Mouse (Mus musculus): ENCODE data around the gene Hc. TPM values are rescaled to one million over a fixed set of nuclear protein-coding genes. Genes with fewer than 3 reads are reported as not detected.

Hc gene
- polyA plus RNA-seq, 2 experiments = 0.33 TPM; not detected in 1

DNA sequence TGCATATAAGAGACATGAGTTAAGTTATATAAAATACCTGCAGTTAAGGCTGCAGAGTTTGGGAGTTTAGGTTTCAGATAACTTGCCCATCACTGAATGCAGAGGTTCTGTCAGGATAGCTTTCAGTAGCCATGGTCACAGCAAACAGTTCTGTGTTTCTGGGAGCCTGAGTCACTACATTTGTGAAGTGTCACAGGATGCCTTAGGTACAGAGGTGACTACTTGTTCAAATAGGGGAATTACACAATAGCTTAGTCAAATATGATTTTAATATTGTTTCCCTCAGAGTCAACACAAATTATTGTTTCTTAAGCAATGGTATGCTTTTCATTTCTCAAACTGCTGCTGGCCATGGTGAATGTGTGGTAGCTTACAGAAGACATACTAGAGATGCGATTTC is 7.9 kb upstream of the Hc start:
- H3K4me2 ChIP-seq (replicated peaks; ENCODE audit: low read depth, low read length, severe bottlenecking) = no peak overlapping the region
- no peak for TF ChIP-seq POLR2A (IDR thresholded peaks at IDR 0.05; ENCODE audit: borderline replicate concordance, extremely low read depth, insufficient read depth, insufficient read length)

DNA sequence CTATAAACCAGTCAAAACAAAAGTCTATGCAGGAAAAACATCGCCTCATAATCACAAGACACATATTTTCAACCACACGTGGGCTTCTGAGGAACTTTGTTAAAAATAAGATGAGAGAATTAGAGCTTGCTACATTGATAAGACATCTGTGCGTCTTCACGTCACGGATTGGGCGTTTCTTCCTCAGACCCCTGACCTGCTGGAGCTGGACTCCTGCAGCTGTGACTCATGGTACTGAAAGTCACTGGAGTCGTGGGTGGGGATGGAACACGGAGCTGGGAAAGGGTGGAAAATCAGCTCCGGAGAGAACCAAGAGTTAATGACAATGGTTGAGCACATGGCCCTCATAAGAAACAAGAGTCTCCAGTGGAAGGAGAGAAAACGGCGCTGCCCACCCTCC is 5.9 kb upstream of the Hc start:
- ATAC-seq (ENCODE audit: low FRiP score, low read depth) (no peak), DNase-seq (ENCODE audit: low spot score) (no peak)
- Histone ChIP-seq H3K27ac (replicated peaks; ENCODE audit: low read depth, low read length) (no peak overlapping the region), H3K36me3 (ENCODE audit: control insufficient read depth, insufficient read depth, low read length) (no peaks in the 10 kb centered on the region), H3K9ac (ENCODE audit: low read depth, low read length, severe bottlenecking) (no peak overlapping the region), H3K27me3 (ENCODE audit: control insufficient read depth, insufficient read depth, low read length) (no peaks in the 10 kb centered on the region), H3K4me3 (replicated peaks; ENCODE audit: low read length) (no peak overlapping the region), H3K4me2 (replicated peaks; ENCODE audit: low read depth, low read length, severe bottlenecking) (no peak overlapping the region), H3K4me1 (ENCODE audit: control insufficient read depth, insufficient read depth, low read length) (no peaks in the 10 kb centered on the region), H3K9me3 (ENCODE audit: control insufficient read depth, low read length) (no peaks in the 10 kb centered on the region)
- WGBS = 85% methylated on average over 11 of the region's 11 CpGs
- no peak for TF ChIP-seq POLR2A (IDR thresholded peaks at IDR 0.05; ENCODE audit: borderline replicate concordance, extremely low read depth, insufficient read depth, insufficient read length)

More for the DNA sequence above, 7.9 kb upstream of the Hc start:
- ATAC-seq (ENCODE audit: low FRiP score, low read depth) (no peak), DNase-seq (ENCODE audit: low spot score) (no peak)
- Histone ChIP-seq H3K27me3 (ENCODE audit: control insufficient read depth, insufficient read depth, low read length) (no peaks in the 10 kb centered on the region), H3K9ac (ENCODE audit: low read depth, low read length, severe bottlenecking) (no peak overlapping the region), H3K4me1 (ENCODE audit: control insufficient read depth, insufficient read depth, low read length) (no peaks in the 10 kb centered on the region), H3K9me3 (ENCODE audit: control insufficient read depth, low read length) (no peaks in the 10 kb centered on the region), H3K27ac (replicated peaks; ENCODE audit: low read depth, low read length) (no peak overlapping the region), H3K4me3 (replicated peaks; ENCODE audit: low read length) (no peak overlapping the region), H3K36me3 (ENCODE audit: control insufficient read depth, insufficient read depth, low read length) (no peaks in the 10 kb centered on the region)
- 95% methylated on average over 1 of the region's 1 CpGs for WGBS

DNA sequence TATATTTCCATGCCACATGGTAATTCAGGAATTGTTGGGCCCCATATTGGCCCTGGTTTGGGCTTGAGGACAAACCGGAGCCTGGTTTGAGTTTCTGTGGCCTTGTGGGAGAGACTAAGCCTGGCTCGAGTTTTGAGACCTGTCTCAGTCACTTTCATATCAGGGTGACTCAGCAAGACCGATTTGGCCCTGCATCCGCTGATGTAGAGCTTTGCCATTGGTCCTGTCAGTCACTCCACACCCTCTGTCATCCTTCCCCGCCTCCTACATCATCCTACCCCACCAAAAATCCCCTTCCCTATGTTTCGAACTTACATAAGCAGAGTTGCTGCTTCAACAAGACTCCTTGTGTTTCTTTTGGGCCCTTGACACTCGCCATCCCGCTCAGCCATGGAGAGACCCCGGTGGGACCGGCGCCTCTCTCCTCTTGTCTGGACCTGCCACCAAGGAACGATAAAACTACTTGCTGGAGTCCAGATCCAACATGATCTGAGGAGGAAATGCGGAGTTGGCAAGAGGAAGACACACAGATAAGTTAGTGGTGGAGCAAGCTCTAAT is 5.4 kb upstream of the Hc start:
- ATAC-seq (ENCODE audit: low FRiP score, low read depth) (no peak), DNase-seq (ENCODE audit: low spot score) (no peak)
- no peaks in the 10 kb centered on the region for H3K9me3 ChIP-seq (ENCODE audit: control insufficient read depth, low read length)
- WGBS = 87% methylated on average over 13 of the region's 13 CpGs
- no peak overlapping the region for H3K4me2 ChIP-seq (replicated peaks; ENCODE audit: low read depth, low read length, severe bottlenecking)
- no peaks in the 10 kb centered on the region for H3K36me3 ChIP-seq (ENCODE audit: control insufficient read depth, insufficient read depth, low read length)
- no peak overlapping the region for H3K4me3 ChIP-seq (replicated peaks; ENCODE audit: low read length)
- no peak overlapping the region for H3K27ac ChIP-seq (replicated peaks; ENCODE audit: low read depth, low read length)
- TF ChIP-seq POLR2A (IDR thresholded peaks at IDR 0.05; ENCODE audit: borderline replicate concordance, extremely low read depth, insufficient read depth, insufficient read length) = no peak
- H3K9ac ChIP-seq (ENCODE audit: low read depth, low read length, severe bottlenecking) = no peak overlapping the region
- no peaks in the 10 kb centered on the region for H3K4me1 ChIP-seq (ENCODE audit: control insufficient read depth, insufficient read depth, low read length)
- H3K27me3 ChIP-seq (ENCODE audit: control insufficient read depth, insufficient read depth, low read length) = no peaks in the 10 kb centered on the region

DNA sequence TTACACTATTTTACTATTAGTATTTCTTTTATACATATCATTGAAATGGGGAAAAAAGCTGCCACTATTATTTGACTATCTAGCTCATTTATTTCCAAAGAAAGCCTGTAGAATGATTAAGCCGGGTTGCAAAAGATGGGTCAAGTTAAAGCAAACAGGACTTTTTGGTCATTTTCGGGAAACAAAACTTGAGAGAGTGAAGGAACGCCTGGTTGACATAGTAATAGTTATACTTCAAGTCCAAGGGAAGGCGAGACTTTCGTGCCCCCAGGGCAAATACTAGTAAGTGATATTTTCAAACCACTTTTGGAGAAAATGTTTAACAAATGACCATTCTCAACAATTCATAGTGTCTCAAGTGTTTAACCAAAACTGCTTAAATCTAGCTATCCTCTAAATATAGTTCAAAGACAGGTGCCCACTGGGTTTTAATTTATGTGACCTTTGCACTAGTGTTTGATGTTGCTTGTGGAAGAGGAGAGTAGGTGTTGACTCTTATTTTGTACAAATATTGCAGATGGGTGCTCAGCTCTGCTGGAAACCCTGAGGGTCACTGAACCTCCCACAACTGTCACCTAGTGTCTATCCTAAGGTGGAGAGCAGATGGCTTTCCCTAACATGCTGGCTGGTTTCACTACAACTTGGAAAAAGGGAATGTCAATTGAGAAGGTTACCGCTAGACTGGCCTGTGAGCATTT is 2.2 kb upstream of the Hc start:
- no peak for TF ChIP-seq POLR2A (IDR thresholded peaks at IDR 0.05; ENCODE audit: borderline replicate concordance, extremely low read depth, insufficient read depth, insufficient read length)
- Histone ChIP-seq H3K4me2 (replicated peaks; ENCODE audit: low read depth, low read length, severe bottlenecking) (no peak overlapping the region), H3K9ac (ENCODE audit: low read depth, low read length, severe bottlenecking) (no peak overlapping the region), H3K36me3 (ENCODE audit: control insufficient read depth, insufficient read depth, low read length) (no peaks in the 10 kb centered on the region), H3K9me3 (ENCODE audit: control insufficient read depth, low read length) (no peaks in the 10 kb centered on the region), H3K4me3 (replicated peaks; ENCODE audit: low read length) (no peak overlapping the region), H3K27me3 (ENCODE audit: control insufficient read depth, insufficient read depth, low read length) (no peaks in the 10 kb centered on the region), H3K4me1 (ENCODE audit: control insufficient read depth, insufficient read depth, low read length) (no peaks in the 10 kb centered on the region), H3K27ac (replicated peaks; ENCODE audit: low read depth, low read length) (no peak overlapping the region)
- DNase-seq (ENCODE audit: low spot score) (no peak), ATAC-seq (ENCODE audit: low FRiP score, low read depth) (no peak)
- WGBS = 88% methylated on average over 6 of the region's 6 CpGs

DNA sequence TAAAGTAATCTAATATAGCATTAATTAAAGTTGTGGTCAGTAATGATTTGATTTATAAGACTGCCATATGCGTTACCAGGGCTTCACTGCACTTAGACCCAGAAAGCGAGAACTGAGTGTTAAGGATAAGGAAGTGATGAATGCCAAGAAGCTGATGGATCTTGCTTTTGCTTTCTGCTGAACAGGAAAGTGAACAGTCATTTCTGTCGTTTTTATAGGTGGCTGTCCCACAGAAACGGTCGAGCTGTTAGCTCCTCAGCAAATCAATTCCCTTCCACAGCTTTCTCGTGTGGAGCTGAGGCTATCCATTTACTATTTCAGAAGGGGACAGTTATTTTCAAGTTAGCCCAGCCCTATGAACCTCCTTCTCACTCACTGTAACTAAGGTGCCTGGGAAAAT is 341 bp downstream of the Hc start:
- WGBS = 51% methylated on average over 6 of the region's 6 CpGs
- no peak for DNase-seq (ENCODE audit: low spot score)
- H3K27me3 ChIP-seq (ENCODE audit: control insufficient read depth, insufficient read depth, low read length) = no peaks in the 10 kb centered on the region
- no peaks in the 10 kb centered on the region for H3K4me1 ChIP-seq (ENCODE audit: control insufficient read depth, insufficient read depth, low read length)
- H3K9me3 ChIP-seq (ENCODE audit: control insufficient read depth, low read length) = no peaks in the 10 kb centered on the region
- H3K4me2 ChIP-seq (replicated peaks; ENCODE audit: low read depth, low read length, severe bottlenecking) = no peak overlapping the region
- no peaks in the 10 kb centered on the region for H3K36me3 ChIP-seq (ENCODE audit: control insufficient read depth, insufficient read depth, low read length)
- no peak for ATAC-seq (ENCODE audit: low FRiP score, low read depth)
- H3K9ac ChIP-seq (ENCODE audit: low read depth, low read length, severe bottlenecking) = no peak overlapping the region
- no peak for TF ChIP-seq POLR2A (IDR thresholded peaks at IDR 0.05; ENCODE audit: borderline replicate concordance, extremely low read depth, insufficient read depth, insufficient read length)
- H3K27ac ChIP-seq (replicated peaks; ENCODE audit: low read depth, low read length) = no peak overlapping the region
- H3K4me3 ChIP-seq (replicated peaks; ENCODE audit: low read length) = no peak overlapping the region

Data from limb, embryonic 14.5 days (tissue).